Mouse (Mus musculus) midbrain, embryonic 13.5 days (tissue): ENCODE results near the gene Nsf. TPM values are rescaled to one million over a fixed set of nuclear protein-coding genes. Genes with fewer than 3 reads are reported as not detected.
"Not testable (repeated sequence)": the region's sequence is repeated elsewhere in the genome, so short reads cannot be mapped to it uniquely, and the experiment has no call there.

Source experiments
- ATAC-seq: fragments of 200-750 bp; cut with Nextera tagmentation; 2 replicates; pipeline ENCODE4 v1.8.0; 2017; ENCODE audit warnings: mild to moderate bottlenecking, moderate TSS enrichment, moderate library complexity
- H3K27ac ChIP-seq: fragments of 300-500 bp; sonication (generic); 2 replicates; pipeline ENCODE4 v1.5.1; 2015; ENCODE audit warnings: inconsistent platforms, mild to moderate bottlenecking, moderate library complexity
- H3K27me3 ChIP-seq: fragments of 300-500 bp; sonication (generic); 2 replicates; pipeline ENCODE4 v1.6.1; 2015; ENCODE audit warnings: mild to moderate bottlenecking, inconsistent platforms
- H3K36me3 ChIP-seq: fragments of 300-500 bp; sonication (generic); 2 replicates; pipeline ENCODE4 v1.6.1; 2015; ENCODE audit warnings: mild to moderate bottlenecking, inconsistent platforms
- H3K4me1 ChIP-seq: fragments of 300-500 bp; sonication (generic); replicated peaks from 2 replicates; pipeline ENCODE4 v1.6.1; 2015; ENCODE audit warnings: inconsistent platforms
- H3K4me2 ChIP-seq: fragments of 300-500 bp; sonication (generic); replicated peaks from 2 replicates; pipeline ENCODE4 v1.6.1; 2015; ENCODE audit warnings: moderate library complexity, mild to moderate bottlenecking, inconsistent platforms
- H3K4me3 ChIP-seq: fragments of 300-500 bp; sonication (generic); replicated peaks from 2 replicates; pipeline ENCODE4 v1.5.1; 2015; ENCODE audit warnings: mild to moderate bottlenecking, inconsistent platforms
- H3K9ac ChIP-seq: fragments of 300-500 bp; sonication (generic); replicated peaks from 2 replicates; pipeline ENCODE4 v1.6.1; 2015; ENCODE audit warnings: mild to moderate bottlenecking, inconsistent platforms
- H3K9me3 ChIP-seq: fragments of 300-500 bp; sonication (generic); 2 replicates; pipeline ENCODE4 v1.6.1; 2016; ENCODE audit warnings: mild to moderate bottlenecking, inconsistent platforms
- WGBS: fragments of 180-500 bp; shearing (Covaris S2); methylation state at CpG from one replicate; pipeline ENCODE4 v1.1.7; 2015; 5-methylcytosine and 5-hydroxymethylcytosine counted together
- polyA plus RNA-seq: library from polyadenylated mRNA; unstranded; fragments of >200 nt; fragmentation: Nextera tagmentation; extraction: Ambion mirVana; gene quantifications from 2 replicates; pipeline ENCODE4 v1.2.1, GENCODE M21; 2015

The Nsf gene
- 113 and 138 TPM in 2 replicates for polyA plus RNA-seq

- H3K27ac ChIP-seq = peak within 1 kb of the TSS; percentile 84
- under 1% methylated on average over 47 of the region's 53 CpGs for WGBS
- no peaks in the 10 kb centered on the region for H3K36me3 ChIP-seq
- no peaks in the 10 kb centered on the region for H3K27me3 ChIP-seq
- peak within 1 kb of the TSS; percentile 90 for H3K9ac ChIP-seq
- H3K9me3 ChIP-seq = no peaks in the 10 kb centered on the region
- H3K4me1 ChIP-seq = peaks cover 25% of the 10 kb centered on the region
- peak; percentile 94 for ATAC-seq
- peak within 1 kb of the TSS; percentile 78 for H3K4me3 ChIP-seq
- H3K4me2 ChIP-seq = peak within 1 kb of the TSS; percentile 67
Observed at GRCm38 (mm10) chr11:103953896-103954292, at the start of gene Nsf. Nsf (minus strand) TSS chr11:103954056.

- WGBS = 75% methylated on average over 9 of the region's 9 CpGs
- no peak overlapping the region for H3K4me3 ChIP-seq
- no peak overlapping the region for H3K27ac ChIP-seq
- no peaks in the 10 kb centered on the region for H3K9me3 ChIP-seq
- H3K9ac ChIP-seq = no peak overlapping the region
- no peaks in the 10 kb centered on the region for H3K36me3 ChIP-seq
- peaks cover 3% of the 10 kb centered on the region; the same call in 1 of the 2 replicates for H3K27me3 ChIP-seq
- no peak overlapping the region for H3K4me2 ChIP-seq
- no peak for ATAC-seq
- no peaks in the 10 kb centered on the region for H3K4me1 ChIP-seq
Observed at GRCm38 (mm10) chr11:104003397-104003796, 49.5 kb upstream of the Nsf start.

GRCm38 (mm10) chr11:104002191-104002590 lies 48.3 kb upstream of the Nsf start:
- Histone ChIP-seq H3K9ac (no peak overlapping the region), H3K4me3 (no peak overlapping the region), H3K9me3 (no peaks in the 10 kb centered on the region), H3K4me2 (no peak overlapping the region), H3K27ac (no peak overlapping the region), H3K36me3 (no peaks in the 10 kb centered on the region), H3K27me3 (peaks cover 3% of the 10 kb centered on the region; the same call in 1 of the 2 replicates), H3K4me1 (no peaks in the 10 kb centered on the region)
- ATAC-seq = no peak
- WGBS = 83% methylated on average over 5 of the region's 5 CpGs

GRCm38 (mm10) chr11:104001395-104001955 lies 47.6 kb upstream of the Nsf start:
- Histone ChIP-seq H3K4me1 (no peaks in the 10 kb centered on the region), H3K27ac (no peak overlapping the region), H3K4me2 (no peak overlapping the region), H3K9me3 (no peaks in the 10 kb centered on the region), H3K4me3 (no peak overlapping the region), H3K36me3 (no peaks in the 10 kb centered on the region), H3K9ac (no peak overlapping the region), H3K27me3 (peaks cover 3% of the 10 kb centered on the region; the same call in 1 of the 2 replicates)
- no peak for ATAC-seq
- 83% methylated on average over 12 of the region's 12 CpGs for WGBS

GRCm38 (mm10) chr11:104000667-104001394 lies 47.0 kb upstream of the Nsf start:
- Histone ChIP-seq H3K4me2 (no peak overlapping the region), H3K27me3 (peaks cover 3% of the 10 kb centered on the region; the same call in 1 of the 2 replicates), H3K9ac (no peak overlapping the region), H3K4me1 (no peaks in the 10 kb centered on the region), H3K9me3 (no peaks in the 10 kb centered on the region), H3K4me3 (no peak overlapping the region), H3K27ac (no peak overlapping the region), H3K36me3 (no peaks in the 10 kb centered on the region)
- ATAC-seq = no peak
- 76% methylated on average over 9 of the region's 9 CpGs for WGBS

GRCm38 (mm10) chr11:103998737-103999136 lies 44.9 kb upstream of the Nsf start:
- Histone ChIP-seq H3K4me2 (no peak overlapping the region), H3K36me3 (no peaks in the 10 kb centered on the region), H3K4me1 (no peaks in the 10 kb centered on the region), H3K9ac (no peak overlapping the region), H3K9me3 (no peaks in the 10 kb centered on the region), H3K27ac (no peak overlapping the region), H3K4me3 (no peak overlapping the region), H3K27me3 (peaks cover 3% of the 10 kb centered on the region; the same call in 1 of the 2 replicates)
- ATAC-seq = no peak
- WGBS = 66% methylated on average over 5 of the region's 5 CpGs

GRCm38 (mm10) chr11:103997385-103997784 lies 43.5 kb upstream of the Nsf start:
- H3K4me1 ChIP-seq = no peaks in the 10 kb centered on the region
- H3K4me3 ChIP-seq = no peak overlapping the region
- H3K27ac ChIP-seq = no peak overlapping the region
- ATAC-seq = no peak
- 13% methylated on average over 5 of the region's 5 CpGs for WGBS
- no peaks in the 10 kb centered on the region for H3K36me3 ChIP-seq
- H3K9me3 ChIP-seq = no peaks in the 10 kb centered on the region
- peaks cover 3% of the 10 kb centered on the region; the same call in 1 of the 2 replicates for H3K27me3 ChIP-seq
- no peak overlapping the region for H3K9ac ChIP-seq
- no peak overlapping the region for H3K4me2 ChIP-seq

- H3K4me2 ChIP-seq = no peak overlapping the region
- no peaks in the 10 kb centered on the region for H3K36me3 ChIP-seq
- no peak overlapping the region for H3K27ac ChIP-seq
- no peaks in the 10 kb centered on the region for H3K4me1 ChIP-seq
- H3K9me3 ChIP-seq = no peaks in the 10 kb centered on the region
- 84% methylated on average over 4 of the region's 4 CpGs for whole genome bisulfite sequencing
- no peak overlapping the region for H3K9ac ChIP-seq
- H3K4me3 ChIP-seq = no peak overlapping the region
- no peaks in the 10 kb centered on the region for H3K27me3 ChIP-seq
- ATAC-seq = no peak
Observed at GRCm38 (mm10) chr11:103992638-103993037, 38.8 kb upstream of the Nsf start.

GRCm38 (mm10) chr11:103990049-103990557 lies 36.2 kb upstream of the Nsf start:
- H3K9ac ChIP-seq, H3K4me1 ChIP-seq, H3K4me3 ChIP-seq, H3K4me2 ChIP-seq, H3K9me3 ChIP-seq, H3K27me3 ChIP-seq, H3K27ac ChIP-seq: not testable (repeated sequence)
- 11% methylated on average over 12 of the region's 12 CpGs for WGBS
- ATAC-seq = peak; percentile 74
- peaks cover 11% of the 10 kb centered on the region for H3K36me3 ChIP-seq

GRCm38 (mm10) chr11:103987423-103987822 lies 33.6 kb upstream of the Nsf start:
- H3K27me3 ChIP-seq = no peaks in the 10 kb centered on the region
- WGBS = 19% methylated on average over 8 of the region's 8 CpGs
- peak; percentile 78 for ATAC-seq
- H3K27ac ChIP-seq = no peak overlapping the region
- no peaks in the 10 kb centered on the region for H3K4me1 ChIP-seq
- H3K9me3 ChIP-seq = no peaks in the 10 kb centered on the region
- H3K4me3 ChIP-seq = no peak overlapping the region
- peaks cover 34% of the 10 kb centered on the region for H3K36me3 ChIP-seq
- H3K4me2 ChIP-seq = no peak overlapping the region
- H3K9ac ChIP-seq = no peak overlapping the region

- Histone ChIP-seq H3K27ac (no peak overlapping the region), H3K27me3 (no peaks in the 10 kb centered on the region), H3K9ac (no peak overlapping the region), H3K4me1 (peaks cover 8% of the 10 kb centered on the region), H3K9me3 (no peaks in the 10 kb centered on the region), H3K4me3 (no peak overlapping the region), H3K4me2 (no peak overlapping the region), H3K36me3 (peaks cover 65% of the 10 kb centered on the region)
- no peak for ATAC-seq
- 63% methylated on average over 5 of the region's 5 CpGs for WGBS
Observed at GRCm38 (mm10) chr11:103984067-103984466, 30.2 kb upstream of the Nsf start.

- Histone ChIP-seq H3K36me3 (peaks cover 83% of the 10 kb centered on the region), H3K4me2 (no peak overlapping the region), H3K9me3 (no peaks in the 10 kb centered on the region), H3K27me3 (no peaks in the 10 kb centered on the region), H3K4me3 (no peak overlapping the region), H3K4me1 (peaks cover 8% of the 10 kb centered on the region), H3K9ac (no peak overlapping the region), H3K27ac (no peak overlapping the region)
- no peak for ATAC-seq
- WGBS = 75% methylated on average over 5 of the region's 5 CpGs
Observed at GRCm38 (mm10) chr11:103981826-103982225, 28.0 kb upstream of the Nsf start.
